Mouse (Mus musculus) lung, embryonic 15.5 days (tissue): Measurements from ENCODE around the gene Umad1. TPM values are rescaled to one million over a fixed set of nuclear protein-coding genes. Genes with fewer than 3 reads are reported as not detected.

ENCODE experiments used
- polyA plus RNA-seq: library from polyadenylated mRNA; unstranded; fragments of >200 nt; fragmentation: Nextera tagmentation; extraction: Ambion mirVana; gene quantifications from 2 replicates; pipeline ENCODE4 v1.2.1, GENCODE M21; 2015

Gene Umad1
- polyA plus RNA-seq, 1 experiment from 2014 or later, result 23.2 TPM

Other genes with a start within 250 kb of the Umad1 start
- 1.7 and 1.9 TPM in 2 replicates for gene Col28a1, start 66.7 kb upstream of the Umad1 start, polyA plus RNA-seq
- gene Mios, start 50.1 kb upstream of the Umad1 start, polyA plus RNA-seq, result 24.2 and 24.5 TPM in 2 replicates
- gene Rpa3, start 115 bp upstream of the Umad1 start, polyA plus RNA-seq, result 166 and 182 TPM in 2 replicates
- gene Gm45062, start 162 bp downstream of the Umad1 start, polyA plus RNA-seq, result 11.1 and 13.2 TPM in 2 replicates